Mouse (Mus musculus): ENCODE measurements at regions not wholly inside any gene's neighbourhood (a gene's known extent, or its start where the extent isn't known, plus 50 kb on each side); places are given as distances from the start of the nearest gene placed in this dataset.

GRCm38 (mm10) chr3:4973278-4973677, 777.3 kb upstream of the Gm8797 start:
- TF ChIP-seq CTCF (IDR thresholded peaks at IDR 0.05; ENCODE audit: low read depth, low read length) = no peak
- no peak for TF ChIP-seq POLR2A (IDR thresholded peaks at IDR 0.05; ENCODE audit: extremely low read depth, insufficient read depth, low read length)

Measured in liver, adult 2 months (tissue).